ENCODE assay signal across 17 mouse cellular contexts in genomic region chr12:85344252-85344651, GRCm38 (mm10). TPM values are rescaled to one million over a fixed set of nuclear protein-coding genes. Genes with fewer than 3 reads are reported as not detected.
"Had no signal": no experiment of that assay in that cellular context is flagged by ENCODE, and none has a peak within 500 bp of the region (broad histone marks: within the 10 kb centered on the region; RNA-seq: fewer than 3 reads in every experiment).

No protein-coding gene starts in this region.

- ATAC-seq: midbrain, embryonic 15.5 days had no signal

- H3K4me2 ChIP-seq: liver, embryonic 11.5 days; liver, embryonic 15.5 days; lung, embryonic 14.5 days; midbrain, embryonic 11.5 days; midbrain, embryonic 15.5 days; neural tube, embryonic 12.5 days had no signal

- H3K9ac ChIP-seq: liver, embryonic 15.5 days; lung, embryonic 14.5 days; midbrain, embryonic 15.5 days; neural tube, embryonic 12.5 days had no signal

- H3K27me3 ChIP-seq: liver, embryonic 15.5 days; megakaryocyte, embryonic 14.5 days; midbrain, embryonic 15.5 days; neural tube, embryonic 12.5 days had no signal

- H3K27ac ChIP-seq: liver, embryonic 15.5 days; midbrain, embryonic 15.5 days; neural tube, embryonic 12.5 days had no signal

- H3K9me3 ChIP-seq: liver, embryonic 15.5 days; megakaryocyte, embryonic 14.5 days; midbrain, embryonic 15.5 days; neural tube, embryonic 12.5 days had no signal

- DNase-seq: kidney, adult 11 months; kidney, adult 9 months; kidney, postnatal 10 days; lung, embryonic 14.5 days; lung, postnatal 10 days; lung, postnatal 4 days; retina, postnatal 1 day; right cerebral cortex, postnatal 4 days; thymus, postnatal 4 days had no signal

- H3K4me3 ChIP-seq: liver, embryonic 15.5 days; megakaryocyte, embryonic 14.5 days; midbrain, embryonic 15.5 days; neural tube, embryonic 12.5 days had no signal

RNA-seq across cellular contexts. Expression of gene Zc2hc1c, which starts 55.9 kb away (rescaled TPM):
- total RNA-seq: monocyte, adult 5-6 weeks; neutrophil, adult 5-6 weeks had no signal
